Mouse (Mus musculus): ENCODE data around the gene Bid. TPM values are rescaled to one million over a fixed set of nuclear protein-coding genes. Genes with fewer than 3 reads are reported as not detected.

Gene Bid
- polyA plus RNA-seq, 1 experiment: 13.6 TPM

DNA sequence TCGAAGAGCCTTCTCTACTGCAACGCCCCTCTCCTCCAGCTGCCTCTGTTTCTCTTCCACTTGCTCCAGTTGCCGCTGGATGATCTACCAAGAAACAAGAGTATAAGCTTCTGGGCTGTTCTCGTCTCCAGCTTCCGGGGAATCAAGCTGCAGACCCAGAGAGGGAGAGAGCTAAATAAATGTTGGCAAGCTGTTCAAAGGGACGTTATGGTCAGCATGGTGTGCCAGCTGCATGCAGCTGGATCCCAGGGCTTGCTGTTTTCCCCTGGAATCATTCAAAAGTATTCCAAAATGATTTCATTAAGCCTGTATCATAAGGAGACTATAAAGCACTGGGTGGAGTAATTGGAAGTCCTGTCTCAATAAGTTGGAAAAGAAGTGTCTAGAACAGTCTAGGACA is 34.7 kb upstream of the Bid start:
- Histone ChIP-seq H3K4me1 (peaks cover 22% of the 10 kb centered on the region), H3K36me3 (replicated peaks; ENCODE audit: low read length) (peaks cover 90% of the 10 kb centered on the region), H3K27me3 (replicated peaks) (peaks cover 91% of the 10 kb centered on the region), H3K9me3 (no peaks in the 10 kb centered on the region), H3K4me3 (replicated peaks) (no peak overlapping the region)
- no peak for TF ChIP-seq GATA1 (IDR thresholded peaks at IDR 0.05; ENCODE audit: borderline replicate concordance, low read length)
- no peak for TF ChIP-seq FLI1 (IDR thresholded peaks at IDR 0.05; ENCODE audit: low read length)

DNA sequence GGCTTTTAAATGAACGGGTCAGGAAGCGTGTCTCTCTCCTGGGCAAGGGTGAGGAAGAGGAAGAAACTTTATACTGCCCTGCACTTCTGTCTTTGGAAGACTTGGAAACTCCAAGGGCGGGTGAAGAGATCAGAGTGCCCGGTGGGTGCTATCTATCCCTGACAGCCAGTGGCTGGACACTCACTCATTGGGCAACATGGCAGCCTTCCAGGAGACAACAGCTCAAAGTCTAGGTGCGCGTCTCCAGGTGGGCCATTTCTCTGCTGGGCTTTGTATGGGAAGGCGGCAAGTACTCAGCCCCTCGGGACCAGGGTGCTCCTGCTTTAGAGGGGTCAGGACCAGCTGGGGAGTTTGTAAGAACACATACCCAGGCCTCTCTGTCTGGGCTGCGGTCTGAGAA is 28.9 kb upstream of the Bid start:
- H3K27me3 ChIP-seq (replicated peaks): peaks cover 75% of the 10 kb centered on the region
- H3K4me3 ChIP-seq (replicated peaks): no peak overlapping the region
- no peaks in the 10 kb centered on the region for H3K9me3 ChIP-seq

DNA sequence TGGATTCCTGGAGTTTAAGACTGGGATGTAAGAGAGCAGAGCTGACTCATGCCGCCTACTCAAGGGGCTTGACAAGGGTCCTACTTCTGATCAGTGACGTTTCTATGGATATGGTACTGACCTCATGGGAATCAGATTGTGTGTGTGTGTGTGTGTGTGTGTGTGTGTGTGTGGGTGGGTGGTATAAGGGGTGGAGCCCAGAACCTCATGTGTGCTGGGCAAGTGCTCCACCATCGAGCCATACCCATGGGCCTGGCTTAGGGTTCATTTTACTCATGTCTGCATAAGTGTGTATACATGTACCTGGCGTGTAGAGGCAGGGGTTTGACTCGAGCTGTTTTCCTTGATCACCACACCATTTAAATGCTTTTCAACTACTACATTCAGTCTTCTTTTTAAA is 27.3 kb upstream of the Bid start:
- H3K36me3 ChIP-seq (replicated peaks; ENCODE audit: low read length): peaks cover 88% of the 10 kb centered on the region
- no peaks in the 10 kb centered on the region for H3K4me1 ChIP-seq

More for the DNA sequence above, 28.9 kb upstream of the Bid start:
- H3K4me1 ChIP-seq: no peaks in the 10 kb centered on the region
- peaks cover 95% of the 10 kb centered on the region for H3K36me3 ChIP-seq (replicated peaks; ENCODE audit: low read length)
- TF ChIP-seq FLI1 (IDR thresholded peaks at IDR 0.05; ENCODE audit: low read length) (no peak), GATA1 (IDR thresholded peaks at IDR 0.05; ENCODE audit: borderline replicate concordance, low read length) (no peak)

DNA sequence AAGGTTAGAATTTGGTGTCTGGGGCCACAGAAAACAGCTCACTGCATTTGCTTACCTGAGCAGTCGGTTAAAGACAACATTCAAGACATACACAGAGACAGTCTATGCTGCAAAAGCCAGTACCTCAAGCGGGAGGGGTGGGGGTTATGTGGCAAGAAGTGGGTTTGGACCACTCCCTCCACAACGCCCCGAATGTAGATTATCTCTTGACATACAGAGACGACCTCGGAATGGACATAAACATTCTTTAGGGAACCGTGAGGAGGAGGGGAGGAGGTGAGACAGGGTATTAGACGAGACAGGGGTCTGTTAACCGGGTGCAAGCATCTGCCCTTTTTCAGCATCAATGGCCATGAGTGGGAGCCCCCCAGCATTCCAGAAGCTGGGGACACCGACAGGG is 26.9 kb upstream of the Bid start:
- Histone ChIP-seq H3K4me1 (no peaks in the 10 kb centered on the region), H3K9me3 (no peaks in the 10 kb centered on the region), H3K4me3 (replicated peaks) (no peak overlapping the region), H3K36me3 (replicated peaks; ENCODE audit: low read length) (peaks cover 88% of the 10 kb centered on the region), H3K27me3 (replicated peaks) (peaks cover 70% of the 10 kb centered on the region)
- TF ChIP-seq FLI1 (IDR thresholded peaks at IDR 0.05; ENCODE audit: low read length) (no peak), GATA1 (IDR thresholded peaks at IDR 0.05; ENCODE audit: borderline replicate concordance, low read length) (no peak)

More for the DNA sequence above, 27.3 kb upstream of the Bid start:
- peaks cover 71% of the 10 kb centered on the region for H3K27me3 ChIP-seq (replicated peaks)
- no peak for TF ChIP-seq FLI1 (IDR thresholded peaks at IDR 0.05; ENCODE audit: low read length)
- no peak for TF ChIP-seq GATA1 (IDR thresholded peaks at IDR 0.05; ENCODE audit: borderline replicate concordance, low read length)
- no peaks in the 10 kb centered on the region for H3K9me3 ChIP-seq
- no peak overlapping the region for H3K4me3 ChIP-seq (replicated peaks)

DNA sequence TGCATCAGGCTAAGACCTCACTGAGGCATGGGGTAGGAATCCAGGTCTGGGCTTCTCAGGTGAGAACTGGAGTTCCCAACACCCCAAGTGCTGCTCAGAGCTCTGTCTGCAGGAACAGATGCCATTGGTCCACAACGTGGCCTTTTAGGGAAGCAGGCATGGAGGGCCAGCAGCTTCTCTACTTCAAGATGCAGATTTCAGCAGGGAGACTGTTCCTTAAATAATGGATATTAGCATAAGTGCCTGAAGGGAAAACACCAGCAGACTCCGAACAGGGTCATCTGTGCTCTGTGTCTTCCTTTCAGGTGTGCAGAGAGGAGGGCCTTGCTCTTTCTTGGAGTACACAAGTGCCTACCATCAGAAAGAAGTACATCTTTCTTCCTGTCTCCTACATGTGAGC is 26.4 kb upstream of the Bid start:
- H3K27me3 ChIP-seq (replicated peaks): peaks cover 70% of the 10 kb centered on the region
- H3K36me3 ChIP-seq (replicated peaks; ENCODE audit: low read length): peaks cover 88% of the 10 kb centered on the region
- no peak for TF ChIP-seq GATA1 (IDR thresholded peaks at IDR 0.05; ENCODE audit: borderline replicate concordance, low read length)
- TF ChIP-seq FLI1 (IDR thresholded peaks at IDR 0.05; ENCODE audit: low read length): no peak
- peaks cover 4% of the 10 kb centered on the region; the same call in 1 of the 2 replicates for H3K4me1 ChIP-seq
- no peak overlapping the region for H3K4me3 ChIP-seq (replicated peaks)
- H3K9me3 ChIP-seq: no peaks in the 10 kb centered on the region

DNA sequence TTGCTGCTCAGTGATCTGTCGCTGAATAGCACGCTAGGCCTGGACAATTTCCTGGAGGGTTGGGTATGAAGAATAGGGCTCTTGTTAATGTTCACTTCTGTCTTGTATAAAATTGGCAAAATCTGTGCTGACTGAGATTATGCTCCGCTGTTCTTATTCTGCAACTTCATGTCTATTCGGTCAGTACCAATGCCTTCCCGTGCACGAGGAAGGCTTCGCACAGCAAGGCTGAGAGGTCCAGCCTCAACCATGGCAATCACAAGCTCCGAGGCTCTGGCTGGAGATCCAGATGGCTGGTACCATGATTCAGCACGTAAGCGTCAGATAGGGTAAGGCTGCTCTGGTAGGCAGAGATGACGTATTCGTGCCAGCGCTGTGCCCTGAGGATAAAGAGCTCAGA is 24.9 kb upstream of the Bid start:
- TF ChIP-seq GATA1 (IDR thresholded peaks at IDR 0.05; ENCODE audit: borderline replicate concordance, low read length) (no peak), FLI1 (IDR thresholded peaks at IDR 0.05; ENCODE audit: low read length) (no peak)
- Histone ChIP-seq H3K4me3 (replicated peaks) (no peak overlapping the region), H3K36me3 (replicated peaks; ENCODE audit: low read length) (peaks cover 85% of the 10 kb centered on the region)

DNA sequence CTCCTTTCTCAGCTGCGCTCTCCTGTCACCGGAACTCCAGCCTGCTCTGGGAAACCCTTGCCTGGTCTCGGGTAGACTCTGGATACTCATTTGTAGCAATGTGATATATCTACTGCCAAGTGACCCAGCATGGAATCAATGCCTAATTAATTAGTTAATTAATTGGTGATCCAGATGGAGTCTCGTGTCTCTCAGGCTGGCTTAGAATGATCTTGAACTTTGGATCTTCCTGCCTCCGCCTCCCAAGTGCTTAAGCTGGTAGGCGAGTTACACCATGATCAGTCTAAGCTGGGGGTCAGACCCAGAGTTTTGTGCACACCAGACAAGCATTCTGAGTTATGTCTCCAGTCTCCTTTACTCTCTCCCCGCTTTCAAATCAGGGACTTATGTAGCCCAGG is 24.4 kb upstream of the Bid start:
- TF ChIP-seq GATA1 (IDR thresholded peaks at IDR 0.05; ENCODE audit: borderline replicate concordance, low read length): no peak
- no peak for TF ChIP-seq FLI1 (IDR thresholded peaks at IDR 0.05; ENCODE audit: low read length)
- H3K36me3 ChIP-seq (replicated peaks; ENCODE audit: low read length): peaks cover 85% of the 10 kb centered on the region
- peaks cover 21% of the 10 kb centered on the region for H3K4me1 ChIP-seq
- no peaks in the 10 kb centered on the region for H3K9me3 ChIP-seq
- H3K4me3 ChIP-seq (replicated peaks): no peak overlapping the region
- H3K27me3 ChIP-seq (replicated peaks): peaks cover 61% of the 10 kb centered on the region

More for the DNA sequence above, 24.9 kb upstream of the Bid start:
- peaks cover 16% of the 10 kb centered on the region for H3K4me1 ChIP-seq
- H3K27me3 ChIP-seq (replicated peaks): peaks cover 63% of the 10 kb centered on the region
- H3K9me3 ChIP-seq: no peaks in the 10 kb centered on the region

DNA sequence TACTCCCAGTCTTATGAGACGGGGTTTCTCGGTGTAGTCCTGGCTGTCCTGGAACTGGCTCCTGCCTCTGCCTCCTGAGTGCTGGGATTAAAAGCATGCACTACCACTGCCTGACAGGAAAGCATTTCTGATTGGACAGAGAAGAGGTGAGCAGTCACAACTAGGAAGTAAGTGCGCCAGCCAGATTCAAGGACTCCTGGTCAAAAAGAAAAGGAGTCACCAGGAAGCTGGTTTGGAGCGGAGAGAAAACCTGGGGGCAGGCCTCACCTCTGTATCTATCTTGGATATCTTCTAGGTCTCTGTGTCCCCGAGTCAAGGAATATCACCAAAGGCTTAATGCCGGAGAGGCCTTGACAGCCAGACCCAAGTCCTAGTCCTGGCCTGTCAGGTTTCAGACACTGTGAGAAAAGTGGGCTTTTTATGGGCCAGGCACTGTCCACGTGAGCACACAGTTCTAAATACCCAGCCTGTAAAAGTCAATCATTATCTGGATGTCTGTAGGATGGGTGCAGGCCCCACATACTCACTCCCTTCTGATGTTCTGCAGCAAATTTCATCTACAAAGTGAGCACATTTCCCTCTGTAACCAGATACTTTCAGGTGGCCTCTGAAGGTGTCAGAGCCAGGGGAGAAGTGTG is 23.9 kb upstream of the Bid start:
- H3K4me3 ChIP-seq (replicated peaks): no peak overlapping the region
- H3K36me3 ChIP-seq (replicated peaks; ENCODE audit: low read length): peaks cover 85% of the 10 kb centered on the region
- no peaks in the 10 kb centered on the region for H3K9me3 ChIP-seq
- peaks cover 58% of the 10 kb centered on the region for H3K27me3 ChIP-seq (replicated peaks)
- TF ChIP-seq FLI1 (IDR thresholded peaks at IDR 0.05; ENCODE audit: low read length) (no peak), GATA1 (IDR thresholded peaks at IDR 0.05; ENCODE audit: borderline replicate concordance, low read length) (no peak)
- peaks cover 26% of the 10 kb centered on the region for H3K4me1 ChIP-seq

DNA sequence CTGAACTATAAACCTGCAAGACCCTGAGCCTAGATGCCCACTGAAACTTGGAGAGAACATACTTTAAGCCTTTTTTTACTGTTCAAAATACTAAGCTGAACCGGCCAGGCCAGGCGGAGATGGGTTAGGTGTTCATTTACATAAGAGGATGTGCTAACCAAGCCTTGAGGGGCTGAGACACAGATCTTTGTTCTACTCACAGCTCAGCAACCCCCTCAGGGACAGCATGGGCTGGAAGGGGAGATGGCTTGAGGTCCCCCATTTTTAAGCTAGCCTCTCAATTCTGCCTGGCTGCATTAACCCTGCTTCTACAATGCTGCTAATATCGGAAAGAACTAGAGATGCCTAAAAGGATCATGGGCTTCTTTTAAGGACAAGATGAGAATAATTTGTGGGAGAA is 23.1 kb upstream of the Bid start:
- no peaks in the 10 kb centered on the region for H3K9me3 ChIP-seq
- TF ChIP-seq GATA1 (IDR thresholded peaks at IDR 0.05; ENCODE audit: borderline replicate concordance, low read length) (no peak), FLI1 (IDR thresholded peaks at IDR 0.05; ENCODE audit: low read length) (no peak)
- peaks cover 34% of the 10 kb centered on the region for H3K4me1 ChIP-seq
- peaks cover 85% of the 10 kb centered on the region for H3K36me3 ChIP-seq (replicated peaks; ENCODE audit: low read length)
- H3K4me3 ChIP-seq (replicated peaks): no peak overlapping the region
- H3K27me3 ChIP-seq (replicated peaks): peaks cover 59% of the 10 kb centered on the region

DNA sequence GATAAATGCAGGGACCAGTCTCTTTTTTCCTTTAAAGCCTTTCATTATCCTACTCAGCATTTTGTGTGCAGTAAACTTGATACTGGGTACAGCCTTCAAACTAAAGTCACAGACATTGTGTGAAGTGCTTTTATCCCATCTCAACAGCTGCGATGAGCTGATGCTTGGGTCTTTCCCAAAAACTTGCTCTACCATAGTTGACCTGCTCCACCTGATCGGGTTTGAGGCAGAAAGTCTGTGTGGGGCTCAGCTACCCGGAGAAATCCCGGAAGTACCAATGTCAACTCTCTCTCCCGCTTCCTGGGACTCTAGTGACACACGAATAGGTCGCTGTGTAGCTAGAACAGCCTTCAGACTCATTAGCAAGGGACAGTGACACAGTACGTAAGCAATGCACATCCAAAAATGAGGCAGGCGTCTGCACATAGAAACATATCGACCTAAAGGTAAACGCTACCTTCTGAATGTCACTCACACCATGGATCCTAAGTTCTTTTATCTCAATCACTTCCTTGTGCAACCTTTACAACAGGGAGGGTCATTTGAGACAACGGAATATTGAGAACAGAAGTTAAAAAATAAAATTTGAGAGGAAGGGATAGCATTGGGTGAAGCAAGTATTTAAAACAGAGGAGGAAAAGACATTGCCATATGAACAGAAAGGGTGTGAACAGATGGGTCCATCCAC is 22.3 kb upstream of the Bid start:
- TF ChIP-seq FLI1 (IDR thresholded peaks at IDR 0.05; ENCODE audit: low read length) (no peak), GATA1 (IDR thresholded peaks at IDR 0.05; ENCODE audit: borderline replicate concordance, low read length) (no peak)
- no peak overlapping the region for H3K4me3 ChIP-seq (replicated peaks)

More for the DNA sequence above, 22.3 kb upstream of the Bid start:
- Histone ChIP-seq H3K4me1 (peaks cover 35% of the 10 kb centered on the region), H3K36me3 (replicated peaks; ENCODE audit: low read length) (peaks cover 87% of the 10 kb centered on the region), H3K27me3 (replicated peaks) (peaks cover 63% of the 10 kb centered on the region), H3K9me3 (no peaks in the 10 kb centered on the region)
